Mouse (Mus musculus) midbrain, embryonic 16.5 days (tissue): ENCODE data around the gene Rab3ip. TPM values are rescaled to one million over a fixed set of nuclear protein-coding genes. Genes with fewer than 3 reads are reported as not detected.

Experiments
- ATAC-seq: fragments of 200-750 bp; cut with Nextera tagmentation; 2 replicates; pipeline ENCODE4 v1.8.0; 2017; ENCODE audit warnings: moderate TSS enrichment
- H3K27ac ChIP-seq: fragments of 300-500 bp; sonication (generic); 2 replicates; pipeline ENCODE4 v1.5.1; 2014; ENCODE audit warnings: mild to moderate bottlenecking, low read length, mixed read lengths
- H3K27me3 ChIP-seq: fragments of 300-500 bp; sonication (generic); 2 replicates; pipeline ENCODE4 v1.6.1; 2014; ENCODE audit warnings: low read depth, low read length, mixed read lengths; ENCODE audit not compliant: control insufficient read depth, insufficient read depth
- H3K36me3 ChIP-seq: fragments of 300-500 bp; sonication (generic); 2 replicates; pipeline ENCODE4 v1.6.1; 2014; ENCODE audit warnings: mild to moderate bottlenecking, low read length, moderate library complexity, mixed read lengths; ENCODE audit not compliant: control insufficient read depth, insufficient read depth
- H3K4me1 ChIP-seq: fragments of 300-500 bp; sonication (generic); 2 replicates; pipeline ENCODE4 v1.6.1; 2014; ENCODE audit warnings: mild to moderate bottlenecking, low read length, mixed read lengths; ENCODE audit not compliant: control insufficient read depth, insufficient read depth
- H3K4me2 ChIP-seq: fragments of 300-500 bp; sonication (generic); 2 replicates; pipeline ENCODE4 v1.6.1; 2014; ENCODE audit warnings: mild to moderate bottlenecking, low read length, mixed read lengths
- H3K4me3 ChIP-seq: fragments of 300-500 bp; sonication (generic); 2 replicates; pipeline ENCODE4 v1.5.1; 2014; ENCODE audit warnings: low read depth, mild to moderate bottlenecking, low read length, moderate library complexity, mixed read lengths
- H3K9ac ChIP-seq: fragments of 300-500 bp; sonication (generic); 2 replicates; pipeline ENCODE4 v1.6.1; 2014; ENCODE audit warnings: low read depth, low read length, mixed read lengths
- H3K9me3 ChIP-seq: fragments of 300-500 bp; sonication (generic); replicated peaks from 2 replicates; pipeline ENCODE4 v1.6.1; 2014; ENCODE audit warnings: mild to moderate bottlenecking, low read length, mixed read lengths; ENCODE audit not compliant: control insufficient read depth, poor library complexity, severe bottlenecking
- WGBS: fragments of 180-500 bp; shearing (Covaris S2); extraction: QIAGEN DNeasy Blood & Tissue Kit; methylation state at CpG from one replicate; pipeline ENCODE4 v1.1.7; 2014; 5-methylcytosine and 5-hydroxymethylcytosine counted together
- polyA plus RNA-seq: library from polyadenylated mRNA; unstranded; fragments of >200 nt; fragmentation: Nextera tagmentation; extraction: Ambion mirVana; gene quantifications from 2 replicates; pipeline ENCODE4 v1.2.1, GENCODE M21; 2015

Gene Rab3ip
- polyA plus RNA-seq, 1 experiment from 2014 or later: 40.4 TPM

DNA sequence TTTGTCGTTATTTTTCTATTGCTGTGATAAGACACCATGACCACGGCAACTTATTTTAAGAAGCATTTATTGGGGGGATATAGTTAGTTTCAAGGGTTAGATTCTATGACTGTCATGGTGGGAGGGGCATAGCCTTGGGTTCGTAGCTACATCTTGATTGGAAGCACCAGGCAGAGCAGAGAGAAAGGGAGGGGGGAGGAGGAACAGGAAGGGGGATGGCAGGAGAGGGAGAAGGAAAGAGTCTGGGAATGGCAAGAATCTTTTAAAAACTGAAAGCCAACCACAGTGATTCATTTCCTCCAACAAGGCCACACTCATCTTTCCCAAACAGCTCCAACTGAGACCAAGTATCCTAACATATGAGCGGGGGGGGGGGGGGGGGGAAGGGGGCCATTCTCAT, 32.0 kb upstream of the Rab3ip start:
- Histone ChIP-seq H3K4me1 (peaks cover 14% of the 10 kb centered on the region), H3K9ac (no peak overlapping the region), H3K4me3 (no peak overlapping the region), H3K4me2 (no peak overlapping the region), H3K9me3 (no peaks in the 10 kb centered on the region), H3K27me3 (no peaks in the 10 kb centered on the region), H3K27ac (no peak overlapping the region), H3K36me3 (no peaks in the 10 kb centered on the region)
- no peak for ATAC-seq
- 71% methylated on average over 3 of the region's 4 CpGs for WGBS

DNA sequence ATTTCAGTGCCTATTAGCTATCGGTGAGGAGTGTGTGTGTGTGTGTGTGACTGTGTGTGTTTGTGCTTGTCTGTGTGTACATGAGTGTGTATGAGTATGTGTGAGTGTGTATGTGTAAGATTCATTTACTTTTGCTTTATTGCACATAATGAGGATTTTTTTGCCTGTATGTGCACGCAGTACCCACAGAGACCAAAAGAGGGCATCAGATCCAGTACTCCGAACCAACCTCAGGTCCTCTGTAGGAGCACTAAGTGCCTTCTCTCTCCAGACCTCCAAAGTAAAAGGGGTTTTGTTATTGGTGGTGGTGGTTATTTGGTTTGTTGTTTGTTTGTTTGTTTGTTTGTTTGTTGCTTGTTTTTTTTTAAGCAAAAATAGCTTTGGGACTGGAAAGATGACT, 30.3 kb upstream of the Rab3ip start:
- Histone ChIP-seq H3K4me3 (no peak overlapping the region), H3K27me3 (no peaks in the 10 kb centered on the region), H3K9ac (no peak overlapping the region), H3K9me3 (no peaks in the 10 kb centered on the region), H3K4me1 (no peaks in the 10 kb centered on the region), H3K4me2 (no peak overlapping the region), H3K36me3 (no peaks in the 10 kb centered on the region), H3K27ac (no peak overlapping the region)
- WGBS: 77% methylated on average over 3 of the region's 3 CpGs
- ATAC-seq: no peak

DNA sequence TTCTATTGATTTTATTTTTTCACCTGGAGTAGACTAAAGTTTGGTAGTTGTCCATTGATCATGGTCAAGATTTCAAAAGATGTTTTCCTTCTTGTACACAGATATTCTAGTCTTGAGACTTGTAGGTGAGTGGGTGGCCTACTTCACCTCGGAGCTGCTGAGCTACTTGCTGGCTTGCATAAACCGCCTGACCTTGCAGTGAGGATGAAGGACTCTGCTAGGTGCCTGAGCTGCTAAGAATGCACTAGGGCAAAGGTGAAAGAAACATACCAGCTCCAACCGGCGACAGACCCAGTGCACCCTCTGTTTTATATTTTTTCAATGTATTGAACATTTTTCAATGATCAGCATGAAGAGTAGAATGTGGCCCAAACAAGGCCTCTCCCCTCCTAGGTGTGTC, 29.7 kb upstream of the Rab3ip start:
- H3K9ac ChIP-seq: no peak overlapping the region
- no peaks in the 10 kb centered on the region for H3K4me1 ChIP-seq
- no peaks in the 10 kb centered on the region for H3K9me3 ChIP-seq
- H3K4me3 ChIP-seq: no peak overlapping the region
- no peak overlapping the region for H3K4me2 ChIP-seq
- WGBS: 87% methylated on average over 4 of the region's 4 CpGs
- H3K27me3 ChIP-seq: no peaks in the 10 kb centered on the region
- H3K27ac ChIP-seq: no peak overlapping the region
- no peaks in the 10 kb centered on the region for H3K36me3 ChIP-seq
- no peak for ATAC-seq

DNA sequence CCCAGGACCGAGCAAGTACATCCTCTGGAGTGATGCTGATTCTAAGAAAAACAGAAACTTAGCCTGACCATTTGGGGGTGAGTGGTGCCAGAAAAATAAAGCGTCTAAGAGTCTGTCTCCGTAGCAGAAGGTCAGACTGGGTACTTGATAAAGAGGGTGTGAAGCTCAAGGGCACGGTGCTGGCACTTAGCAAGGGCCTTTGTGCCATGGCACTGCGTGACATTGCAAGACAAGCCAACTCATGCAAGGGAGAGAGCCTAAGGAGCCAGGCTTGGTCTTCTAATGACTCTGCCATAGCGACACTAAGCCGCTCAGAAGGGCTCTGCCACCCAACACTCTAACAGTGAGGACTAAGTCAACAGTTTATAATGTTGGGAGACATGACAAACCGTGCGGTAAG, 28.3 kb upstream of the Rab3ip start:
- 94% methylated on average over 9 of the region's 9 CpGs for WGBS

DNA sequence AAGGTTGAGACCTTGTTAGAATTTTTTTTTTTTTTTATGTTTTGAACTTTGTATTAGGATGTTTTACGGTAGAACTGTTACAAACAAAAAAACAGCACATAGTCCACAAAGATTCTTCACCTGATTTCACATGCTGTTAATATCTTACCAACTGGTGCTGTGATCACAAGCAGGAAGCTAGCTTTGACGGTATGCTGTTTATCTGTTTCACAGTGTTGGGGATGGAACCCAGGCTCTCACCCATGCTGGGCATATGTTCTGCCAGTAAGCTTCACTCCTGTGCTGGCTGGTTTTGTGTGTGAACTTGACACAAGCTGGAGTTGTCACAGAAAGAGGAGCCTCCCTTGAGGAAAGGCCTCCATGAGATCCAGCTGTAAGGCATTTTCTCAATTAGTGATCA, 27.3 kb upstream of the Rab3ip start:
- H3K9ac ChIP-seq: no peak overlapping the region
- H3K27ac ChIP-seq: no peak overlapping the region
- 85% methylated on average over 2 of the region's 2 CpGs for whole genome bisulfite sequencing

More for the DNA sequence above, 28.3 kb upstream of the Rab3ip start:
- Histone ChIP-seq H3K36me3 (no peaks in the 10 kb centered on the region), H3K4me2 (no peak overlapping the region), H3K4me1 (no peaks in the 10 kb centered on the region), H3K27ac (no peak overlapping the region), H3K9ac (no peak overlapping the region), H3K9me3 (no peaks in the 10 kb centered on the region), H3K27me3 (no peaks in the 10 kb centered on the region), H3K4me3 (no peak overlapping the region)
- no peak for ATAC-seq

DNA sequence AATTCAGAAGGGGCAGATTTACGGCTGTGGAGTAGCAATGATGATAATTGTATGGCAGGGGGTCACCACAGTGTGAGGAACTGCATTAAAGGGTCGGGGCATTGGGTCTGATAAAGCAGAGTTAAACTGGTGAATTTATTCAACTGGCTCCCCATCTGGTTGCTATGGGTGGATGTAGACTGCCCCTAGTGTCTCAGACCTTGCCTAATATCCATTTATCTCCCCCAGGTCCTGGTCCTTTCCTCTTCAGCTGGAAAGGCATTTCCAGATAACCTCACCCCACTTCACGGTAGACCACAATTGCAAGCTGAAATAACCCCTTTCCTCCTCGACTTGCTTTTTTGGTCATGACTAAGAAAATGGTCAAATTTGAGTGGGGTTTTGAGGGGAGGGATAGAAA, 26.9 kb upstream of the Rab3ip start:
- Histone ChIP-seq H3K4me1 (no peaks in the 10 kb centered on the region), H3K4me3 (no peak overlapping the region), H3K4me2 (no peak overlapping the region), H3K27me3 (no peaks in the 10 kb centered on the region), H3K27ac (no peak overlapping the region), H3K9me3 (no peaks in the 10 kb centered on the region), H3K9ac (no peak overlapping the region), H3K36me3 (no peaks in the 10 kb centered on the region)
- WGBS: 70% methylated on average over 4 of the region's 4 CpGs
- no peak for ATAC-seq

More for the DNA sequence above, 27.3 kb upstream of the Rab3ip start:
- H3K36me3 ChIP-seq: no peaks in the 10 kb centered on the region
- H3K9me3 ChIP-seq: no peaks in the 10 kb centered on the region
- no peak for ATAC-seq
- H3K4me1 ChIP-seq: no peaks in the 10 kb centered on the region
- H3K27me3 ChIP-seq: no peaks in the 10 kb centered on the region
- H3K4me2 ChIP-seq: no peak overlapping the region
- H3K4me3 ChIP-seq: no peak overlapping the region

DNA sequence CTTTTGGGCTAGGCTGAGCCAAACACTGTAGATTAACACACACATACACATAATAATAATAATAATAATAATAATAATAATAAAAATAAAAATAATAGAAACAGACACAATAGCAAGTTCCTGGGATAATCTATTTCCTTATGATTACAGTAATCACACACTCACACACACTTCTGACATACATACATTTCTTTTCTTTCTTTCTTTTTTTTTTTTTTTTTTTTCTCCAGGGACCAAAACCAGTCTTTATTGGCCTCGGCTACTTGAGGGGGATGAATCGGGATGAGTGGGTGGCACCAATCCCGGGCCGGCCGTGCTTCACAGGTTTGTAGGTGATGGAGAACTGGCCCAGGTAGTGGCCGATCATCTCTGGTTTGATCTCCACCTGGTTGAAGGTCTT, 21.9 kb upstream of the Rab3ip start, which contains the start of gene Gm10271:
TSS of gene Gm10271 (minus strand) at position 101 of the 400 bp plus-strand sequence.
- no peaks in the 10 kb centered on the region for H3K9me3 ChIP-seq
- H3K27me3 ChIP-seq: no peaks in the 10 kb centered on the region
- no peak within 1 kb of the TSS for H3K27ac ChIP-seq
- 98% methylated on average over 6 of the region's 6 CpGs for WGBS
- no peaks in the 10 kb centered on the region for H3K4me1 ChIP-seq
- H3K4me2 ChIP-seq: no peak within 1 kb of the TSS
- H3K9ac ChIP-seq: no peak within 1 kb of the TSS
- no peak for ATAC-seq
- H3K36me3 ChIP-seq: no peaks in the 10 kb centered on the region
- no peak within 1 kb of the TSS for H3K4me3 ChIP-seq

DNA sequence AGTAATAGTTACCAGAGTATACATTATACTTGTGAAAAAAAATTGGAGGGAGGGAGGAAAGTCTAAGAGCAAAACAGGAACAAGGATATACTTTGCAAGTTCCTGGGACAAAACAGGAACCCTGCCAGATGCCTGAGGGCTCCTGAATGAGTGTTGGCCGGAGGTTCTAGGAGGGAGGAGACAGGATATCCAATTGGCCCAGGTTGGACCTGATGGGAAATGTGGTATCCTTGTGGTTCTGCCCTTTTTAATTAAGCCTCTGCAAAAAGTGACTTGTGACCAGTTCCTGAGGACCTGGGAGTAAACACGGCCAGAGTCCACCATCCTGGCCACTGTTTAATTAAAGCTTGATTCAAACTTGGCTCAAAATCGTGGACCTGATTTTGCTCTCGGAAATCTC, 18.2 kb upstream of the Rab3ip start:
- Histone ChIP-seq H3K27ac (no peak overlapping the region), H3K9ac (no peak overlapping the region), H3K4me1 (no peaks in the 10 kb centered on the region), H3K4me3 (no peak overlapping the region), H3K9me3 (no peaks in the 10 kb centered on the region), H3K36me3 (no peaks in the 10 kb centered on the region), H3K4me2 (no peak overlapping the region), H3K27me3 (no peaks in the 10 kb centered on the region)
- WGBS: 86% methylated on average over 4 of the region's 4 CpGs
- ATAC-seq: no peak

DNA sequence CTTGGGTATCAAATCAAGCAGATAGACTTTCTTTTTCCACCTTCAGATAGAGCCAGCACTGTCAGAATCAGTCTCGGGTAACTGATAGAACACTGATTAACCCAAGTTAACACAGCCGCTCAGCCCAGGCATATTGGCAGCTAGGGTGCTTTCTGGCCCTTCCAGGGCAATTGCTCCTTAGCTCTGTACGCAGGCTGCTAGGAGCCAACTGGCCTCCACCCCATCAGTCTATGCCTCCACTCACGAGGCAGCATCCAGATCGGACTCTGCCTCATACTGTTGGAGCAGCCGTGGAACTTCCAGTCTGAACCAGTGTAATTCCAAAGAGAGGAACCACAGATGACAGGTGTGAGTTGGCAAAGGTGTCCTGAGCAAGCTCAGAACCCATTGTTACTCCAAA, 15.5 kb upstream of the Rab3ip start:
- no peak overlapping the region for H3K4me3 ChIP-seq
- H3K4me1 ChIP-seq: no peaks in the 10 kb centered on the region
- no peaks in the 10 kb centered on the region for H3K36me3 ChIP-seq
- no peak overlapping the region for H3K27ac ChIP-seq
- H3K27me3 ChIP-seq: no peaks in the 10 kb centered on the region
- 83% methylated on average over 6 of the region's 6 CpGs for WGBS
- H3K4me2 ChIP-seq: no peak overlapping the region
- no peak for ATAC-seq
- H3K9me3 ChIP-seq: no peaks in the 10 kb centered on the region
- no peak overlapping the region for H3K9ac ChIP-seq

DNA sequence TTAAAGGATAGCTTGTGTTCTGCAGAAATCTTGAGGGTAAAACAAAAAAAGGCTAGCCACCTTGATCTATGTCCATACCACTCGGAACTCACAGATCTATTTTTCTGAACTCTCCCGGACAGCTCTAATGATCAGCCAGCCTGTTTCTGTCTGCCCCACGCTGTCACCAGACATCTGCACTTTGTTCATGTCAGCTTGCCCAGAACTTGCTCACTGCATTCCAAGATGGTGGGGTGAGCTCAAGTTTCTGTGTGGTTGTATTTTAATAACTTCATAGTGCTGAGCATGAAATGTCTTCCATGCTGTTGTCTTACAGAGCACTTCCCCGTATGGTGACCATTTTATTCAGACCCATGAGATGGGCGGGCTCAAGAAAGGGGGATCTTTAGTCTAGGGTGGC, 14.7 kb upstream of the Rab3ip start:
- Histone ChIP-seq H3K27me3 (no peaks in the 10 kb centered on the region), H3K4me1 (no peaks in the 10 kb centered on the region), H3K4me3 (no peak overlapping the region), H3K9me3 (no peaks in the 10 kb centered on the region), H3K27ac (no peak overlapping the region), H3K36me3 (no peaks in the 10 kb centered on the region), H3K4me2 (no peak overlapping the region), H3K9ac (no peak overlapping the region)
- 90% methylated on average over 5 of the region's 5 CpGs for WGBS
- ATAC-seq: no peak
